Mouse (Mus musculus) megakaryocyte, embryonic 14.5 days (primary cell): Measurements from ENCODE around the gene Plau. TPM values are rescaled to one million over a fixed set of nuclear protein-coding genes. Genes with fewer than 3 reads are reported as not detected.
A peak's percentile ranks its signal among the peaks of the same experiment; 100 is the strongest.

Experiments used
- H3K27me3 ChIP-seq: replicated peaks from 2 replicates; pipeline ENCODE3; 2012; ENCODE audit warnings: inconsistent platforms
- H3K36me3 ChIP-seq: replicated peaks from 2 replicates; pipeline ENCODE3; 2012; ENCODE audit warnings: low read length, inconsistent platforms, mixed read lengths
- H3K4me1 ChIP-seq: 2 replicates; pipeline ENCODE4 v1.6.1; 2012; ENCODE audit warnings: inconsistent platforms
- H3K4me3 ChIP-seq: replicated peaks from 2 replicates; pipeline ENCODE3; 2012; ENCODE audit warnings: moderate library complexity, mild to moderate bottlenecking, inconsistent platforms
- H3K9me3 ChIP-seq: 2 replicates; pipeline ENCODE4 v1.6.1; 2012; ENCODE audit warnings: inconsistent platforms
- FLI1 ChIP-seq: IDR thresholded peaks from 2 replicates; pipeline ENCODE4 v1.6.1; 2012; ENCODE audit warnings: low read length, inconsistent platforms, mixed read lengths
- GATA1 ChIP-seq: IDR thresholded peaks from 3 replicates; pipeline ENCODE4 v1.6.1; 2012; ENCODE audit warnings: mixed read lengths, low read length, inconsistent platforms, borderline replicate concordance
- polyA plus RNA-seq: library from polyadenylated mRNA; stranded (reverse); fragments of >175 nt; gene quantifications from 2 replicates; pipeline ENCODE4 v1.2.3, GENCODE M21; 2012; ENCODE audit warnings: low replicate concordance; ENCODE audit not compliant: insufficient read depth

Plau gene
- polyA plus RNA-seq: 0.35 TPM in 1 of 2 replicates, not detected in the other

DNA sequence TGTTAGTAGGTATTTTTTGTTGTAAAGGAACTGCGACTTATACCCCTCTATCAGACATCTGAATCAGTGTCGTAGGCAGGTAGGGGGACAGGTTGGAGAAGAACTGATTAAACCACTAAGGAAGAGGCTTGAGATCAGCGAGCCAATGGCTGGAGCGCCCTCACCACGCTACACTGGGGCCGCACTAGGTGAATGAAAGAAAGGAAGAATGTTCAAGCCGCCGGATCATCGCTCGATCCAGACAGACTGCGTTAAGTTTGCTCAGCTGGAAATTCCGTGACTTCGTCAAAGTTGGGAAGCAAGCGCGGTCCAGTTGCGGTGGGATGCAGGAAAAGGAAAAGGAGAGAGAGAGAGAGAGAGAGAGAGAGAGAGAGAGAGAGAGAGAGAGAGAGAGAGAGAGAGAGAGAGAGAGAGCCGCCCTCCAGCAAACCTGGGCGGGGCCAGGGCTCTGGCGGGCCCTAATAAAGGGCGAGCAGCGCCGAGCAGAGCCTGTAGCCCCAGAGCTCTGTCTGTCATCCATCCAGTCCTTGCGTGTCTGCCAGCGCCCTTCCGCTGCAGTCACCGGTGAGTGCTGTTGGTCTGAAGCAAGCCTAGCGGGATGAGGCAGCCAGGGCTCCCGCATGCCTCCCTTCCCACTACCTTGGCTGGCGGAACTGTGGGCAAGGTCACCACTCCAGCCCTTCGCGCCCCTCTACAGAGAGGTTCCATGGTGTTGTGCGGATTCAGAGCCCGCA lies at the start of gene Plau:
Gene Plau (plus strand): TSS at position 490 of the 734 bp plus-strand sequence.
- Histone ChIP-seq H3K27me3 (peaks cover 45% of the 10 kb centered on the region), H3K4me3 (peak within 1 kb of the TSS; percentile 94), H3K4me1 (peaks cover 60% of the 10 kb centered on the region), H3K9me3 (no peaks in the 10 kb centered on the region), H3K36me3 (peaks cover 13% of the 10 kb centered on the region)
- TF ChIP-seq GATA1 (no peak), FLI1 (no peak)

DNA sequence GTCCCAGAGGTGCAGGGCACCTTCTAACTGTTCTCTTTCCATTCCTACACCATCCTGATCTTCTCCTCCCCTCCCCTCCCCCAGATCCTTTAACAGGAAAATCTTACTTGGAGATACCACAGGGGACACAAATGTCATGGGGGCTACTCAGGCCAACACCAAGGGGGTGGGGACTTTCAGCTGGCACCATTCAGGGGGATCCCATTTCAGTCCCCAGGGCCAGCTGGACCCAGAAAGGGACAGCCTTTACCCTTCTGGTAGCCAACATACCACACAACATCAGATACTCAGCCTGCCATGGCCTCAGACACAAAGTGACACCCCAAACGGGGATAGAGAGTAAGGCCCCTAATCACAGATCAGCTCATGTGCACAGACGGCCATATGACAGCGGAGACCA lies 48.3 kb upstream of the Plau start:
- Histone ChIP-seq H3K27me3 (no peaks in the 10 kb centered on the region), H3K4me3 (peak overlapping the region; percentile 21), H3K4me1 (peaks cover 100% of the 10 kb centered on the region), H3K36me3 (peaks cover 83% of the 10 kb centered on the region), H3K9me3 (no peaks in the 10 kb centered on the region)
- TF ChIP-seq FLI1 (no peak), GATA1 (no peak)

DNA sequence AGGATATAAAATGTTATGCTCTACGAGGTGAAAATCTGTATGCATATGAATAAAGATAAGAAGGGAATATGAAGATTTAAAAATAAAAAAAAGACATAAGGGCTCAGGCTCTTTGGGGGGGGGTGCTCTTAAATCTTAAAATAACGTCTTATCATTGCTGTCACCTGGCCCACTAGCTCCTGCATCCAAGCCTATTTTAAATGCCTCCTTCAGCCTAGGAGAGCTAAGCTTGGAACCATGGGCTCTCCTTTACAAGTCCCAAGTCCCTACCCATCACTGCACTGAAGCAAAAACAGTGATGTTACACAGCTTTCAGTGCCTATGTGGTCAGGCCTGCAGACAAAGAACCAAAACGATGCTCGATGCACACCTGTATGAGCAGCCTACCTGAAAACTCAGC lies 46.9 kb upstream of the Plau start:
- Histone ChIP-seq H3K4me3 (no peak overlapping the region), H3K9me3 (no peaks in the 10 kb centered on the region), H3K4me1 (peaks cover 91% of the 10 kb centered on the region), H3K27me3 (no peaks in the 10 kb centered on the region), H3K36me3 (peaks cover 70% of the 10 kb centered on the region)
- no peak for TF ChIP-seq GATA1
- TF ChIP-seq FLI1: no peak

DNA sequence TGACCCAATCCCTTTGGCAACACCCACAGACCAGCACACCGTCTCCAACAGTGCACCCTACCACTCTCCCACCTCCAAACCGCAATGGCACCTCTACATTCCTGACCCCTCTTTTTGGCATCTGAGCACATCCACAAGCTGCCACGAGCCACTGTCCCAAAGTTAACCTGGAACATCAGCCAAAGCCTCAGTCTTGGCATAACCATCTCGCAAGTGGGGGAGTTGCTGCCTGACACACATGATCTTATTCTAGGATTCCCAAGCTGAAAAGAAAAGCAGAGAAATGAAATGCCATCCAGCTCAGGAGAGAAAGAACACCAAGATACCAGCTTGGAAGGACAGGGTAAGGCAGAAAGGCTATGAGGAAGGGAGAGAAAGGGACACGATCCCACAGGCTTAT lies 46.0 kb upstream of the Plau start:
- Histone ChIP-seq H3K27me3 (no peaks in the 10 kb centered on the region), H3K4me3 (no peak overlapping the region), H3K9me3 (no peaks in the 10 kb centered on the region), H3K4me1 (peaks cover 91% of the 10 kb centered on the region), H3K36me3 (peaks cover 67% of the 10 kb centered on the region)
- TF ChIP-seq GATA1 (no peak), FLI1 (no peak)

DNA sequence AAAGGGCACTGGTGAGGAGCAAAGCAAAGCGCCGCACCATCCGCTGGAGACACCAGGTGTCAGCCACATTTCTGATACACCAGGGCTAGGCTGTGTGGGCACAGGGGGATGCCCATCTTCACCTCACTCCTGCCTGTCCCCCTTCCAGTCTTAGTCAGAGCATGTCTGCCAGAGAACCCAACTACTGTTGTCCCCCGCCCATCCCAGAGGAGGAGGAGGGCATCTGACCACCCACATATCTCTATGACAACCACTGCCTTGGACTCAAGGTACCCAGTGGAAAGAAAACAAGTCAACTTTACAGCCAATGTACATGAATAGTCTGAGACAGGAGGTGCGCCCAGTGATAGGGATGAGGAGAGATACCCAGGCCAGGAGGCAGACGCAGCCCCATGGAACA lies 45.5 kb upstream of the Plau start:
- Histone ChIP-seq H3K4me3 (no peak overlapping the region), H3K27me3 (no peaks in the 10 kb centered on the region), H3K36me3 (peaks cover 63% of the 10 kb centered on the region), H3K9me3 (no peaks in the 10 kb centered on the region), H3K4me1 (peaks cover 91% of the 10 kb centered on the region)
- TF ChIP-seq GATA1: no peak
- TF ChIP-seq FLI1: no peak

DNA sequence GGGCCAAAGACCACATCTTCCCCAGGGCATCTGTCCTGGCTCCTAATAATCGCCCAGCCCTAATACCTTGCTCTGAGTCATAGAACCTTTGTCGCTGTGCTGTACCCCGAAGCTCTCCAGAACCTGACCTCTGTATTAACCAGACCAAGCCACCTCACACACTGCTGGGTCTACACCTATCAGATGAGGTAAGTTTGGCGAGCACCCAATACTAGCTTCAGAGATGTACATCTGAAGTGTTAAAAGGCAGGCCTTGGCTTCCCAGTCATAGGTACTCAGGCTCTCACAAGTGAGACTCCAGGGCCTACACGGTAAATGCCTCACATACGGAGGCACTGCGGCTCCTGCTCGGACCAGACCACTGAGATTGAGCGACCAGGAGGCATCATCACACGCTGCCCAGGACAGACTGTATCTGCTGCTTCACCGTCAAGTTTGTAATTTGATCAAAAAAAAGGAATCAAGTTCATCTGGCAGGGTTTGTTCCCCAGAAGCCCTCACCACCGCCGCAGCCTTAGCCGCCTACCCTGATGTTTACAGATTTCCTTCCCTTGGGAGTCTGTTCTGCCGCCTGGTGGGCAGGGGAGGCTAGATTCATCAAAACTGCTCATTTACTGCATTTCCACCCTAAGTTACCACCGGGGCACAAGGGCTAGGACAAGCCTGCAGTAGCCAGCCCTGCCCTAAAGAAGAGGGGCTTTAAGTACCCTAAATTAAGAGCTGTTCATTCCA lies 44.8 kb upstream of the Plau start:
- no peaks in the 10 kb centered on the region for H3K27me3 ChIP-seq
- H3K9me3 ChIP-seq: no peaks in the 10 kb centered on the region
- peaks cover 58% of the 10 kb centered on the region for H3K36me3 ChIP-seq
- TF ChIP-seq FLI1 (no peak), GATA1 (no peak)
- peaks cover 89% of the 10 kb centered on the region for H3K4me1 ChIP-seq
- H3K4me3 ChIP-seq: peak overlapping the region; percentile 28

DNA sequence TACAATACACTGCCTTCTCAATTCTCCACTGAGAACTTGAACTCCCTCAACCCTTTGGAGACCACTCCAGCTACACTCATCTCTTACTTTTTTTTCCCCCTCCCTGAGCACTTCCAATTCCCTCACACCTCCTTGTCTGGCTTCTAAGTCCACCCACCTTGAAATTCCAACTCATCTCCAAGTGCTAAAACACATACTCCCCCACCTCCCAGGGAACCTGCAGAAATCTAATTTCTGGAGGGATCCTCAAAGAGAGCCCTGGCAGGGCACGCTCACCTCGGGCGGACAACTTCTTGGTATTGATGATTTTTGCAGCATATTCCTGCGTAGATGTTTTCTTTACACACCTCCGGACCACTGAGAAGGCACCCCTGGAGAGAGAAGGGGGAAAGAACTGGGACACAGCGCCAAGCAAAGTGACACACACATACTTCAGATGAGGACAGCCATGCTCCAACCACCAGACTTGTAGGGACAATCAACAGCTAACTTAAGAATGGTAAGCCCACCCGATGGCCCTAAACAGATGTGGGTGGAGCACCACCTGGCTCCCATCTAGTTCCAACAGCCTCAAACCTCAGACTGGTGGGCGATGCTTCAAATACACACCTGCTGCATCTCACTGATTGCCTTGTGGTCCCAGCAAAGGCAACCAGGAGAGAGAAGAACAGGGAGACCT lies 44.1 kb upstream of the Plau start:
- peaks cover 52% of the 10 kb centered on the region for H3K36me3 ChIP-seq
- no peaks in the 10 kb centered on the region for H3K27me3 ChIP-seq
- H3K4me3 ChIP-seq: peak overlapping the region; percentile 98
- H3K9me3 ChIP-seq: no peaks in the 10 kb centered on the region
- TF ChIP-seq FLI1 (no peak), GATA1 (no peak)
- H3K4me1 ChIP-seq: peaks cover 83% of the 10 kb centered on the region

DNA sequence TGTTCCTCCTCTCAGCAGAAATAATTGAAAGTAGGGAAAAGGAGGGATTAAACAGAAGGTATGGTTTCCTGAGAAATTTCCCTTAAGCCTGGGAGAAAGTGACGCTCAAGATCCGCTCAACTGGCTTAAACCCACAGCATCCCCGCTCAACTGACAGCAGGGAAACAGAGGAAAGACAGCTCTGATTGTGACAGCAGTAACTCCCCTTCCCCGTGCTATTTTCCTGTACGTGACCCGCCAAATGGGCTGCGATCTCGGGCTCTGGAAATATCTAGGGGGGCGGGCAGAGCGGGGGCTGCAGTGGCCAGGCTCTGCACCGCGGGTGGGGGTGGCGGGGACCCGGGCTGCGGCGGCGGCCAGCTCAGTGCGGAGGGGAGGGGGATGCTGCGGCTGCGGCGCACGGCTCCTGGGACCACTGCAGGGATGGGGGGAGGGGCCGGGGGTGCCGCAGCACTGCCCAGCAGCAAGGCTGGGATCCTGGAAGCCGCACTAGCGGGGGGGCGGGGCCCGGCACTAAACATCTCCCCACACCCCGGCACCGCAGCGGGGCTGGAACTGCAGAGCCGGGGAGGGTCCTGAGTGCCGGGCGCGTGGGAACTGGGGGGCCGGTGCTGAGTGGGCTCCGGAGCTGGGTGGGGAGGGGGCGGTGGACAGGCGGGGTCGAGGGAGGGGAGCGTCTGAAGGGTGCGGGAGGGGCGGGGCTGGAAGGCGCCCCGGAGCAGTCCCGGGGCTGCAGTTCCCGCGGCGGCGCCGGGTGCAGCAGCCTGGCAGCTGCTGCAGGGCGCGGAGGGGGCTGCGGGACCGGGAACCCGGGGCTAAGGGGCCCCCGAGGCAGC lies 43.3 kb upstream of the Plau start:
- TF ChIP-seq FLI1 (no peak), GATA1 (no peak)
- peak overlapping the region; percentile 98 for H3K4me3 ChIP-seq

DNA sequence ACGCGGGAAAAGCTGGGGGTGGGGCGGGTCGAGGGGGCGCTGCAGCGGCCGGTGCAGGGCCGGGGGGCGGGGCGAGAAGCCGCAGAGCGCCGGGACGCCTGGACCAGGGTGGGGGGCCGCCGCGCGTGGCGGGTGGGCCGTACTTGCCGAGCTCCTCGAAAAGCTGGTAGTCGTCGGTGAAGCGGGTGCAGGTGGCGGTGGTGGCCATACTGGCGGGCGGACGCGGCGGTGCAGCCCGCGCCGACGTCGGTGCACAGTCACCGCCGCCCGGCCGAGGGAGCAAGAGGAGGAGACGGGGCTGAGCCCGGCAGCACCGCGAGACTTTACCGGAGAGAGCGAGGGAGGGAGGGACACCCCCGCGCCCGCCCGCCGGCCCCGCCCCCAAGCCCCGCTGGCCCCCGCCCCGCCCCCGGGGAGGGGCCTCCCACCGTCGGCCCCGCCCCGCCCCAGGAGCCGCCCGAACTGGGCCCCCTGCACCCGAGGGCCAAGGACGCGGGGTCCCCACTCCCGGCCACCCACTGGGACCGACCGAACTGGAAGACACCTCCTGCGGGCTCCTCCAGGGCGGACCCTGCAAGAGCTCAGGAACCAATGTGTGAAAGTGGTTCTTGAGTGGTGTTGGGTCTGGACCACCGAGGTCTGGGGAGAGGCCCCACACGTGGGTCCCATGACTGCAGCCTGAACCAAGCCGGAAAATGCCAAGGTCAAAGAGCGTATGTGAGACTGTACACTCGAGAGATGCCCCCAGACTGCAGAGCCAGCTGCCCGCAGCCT lies 42.5 kb upstream of the Plau start, which contains the start of gene Camk2g:
Gene Camk2g (minus strand): TSS at position 331 of the 774 bp plus-strand sequence.
- TF ChIP-seq FLI1 (no peak), GATA1 (no peak)
- Histone ChIP-seq H3K4me3 (peak within 1 kb of the TSS; percentile 98), H3K4me1 (peaks cover 78% of the 10 kb centered on the region), H3K36me3 (peaks cover 37% of the 10 kb centered on the region), H3K27me3 (no peaks in the 10 kb centered on the region), H3K9me3 (no peaks in the 10 kb centered on the region)

More for the DNA sequence above, 43.3 kb upstream of the Plau start:
- no peaks in the 10 kb centered on the region for H3K27me3 ChIP-seq
- H3K36me3 ChIP-seq: peaks cover 45% of the 10 kb centered on the region
- H3K4me1 ChIP-seq: peaks cover 78% of the 10 kb centered on the region
- H3K9me3 ChIP-seq: no peaks in the 10 kb centered on the region
